Mouse (Mus musculus) stomach, embryonic 14.5 days (tissue): ENCODE measurements around the gene Klk5. TPM values are rescaled to one million over a fixed set of nuclear protein-coding genes. Genes with fewer than 3 reads are reported as not detected.

Source experiments
- ATAC-seq: fragments of 200-750 bp; cut with Nextera tagmentation; 2 replicates; pipeline ENCODE4 v1.8.0; 2017; ENCODE audit warnings: low read depth, moderate TSS enrichment; ENCODE audit not compliant: insufficient number of reproducible peaks, insufficient read depth, low FRiP score
- H3K27ac ChIP-seq: fragments of 300-500 bp; sonication (generic); 2 replicates; pipeline ENCODE4 v1.5.1; 2014; ENCODE audit warnings: mild to moderate bottlenecking, low read length, moderate library complexity, mixed read lengths
- H3K27me3 ChIP-seq: fragments of 300-500 bp; sonication (generic); 2 replicates; pipeline ENCODE4 v1.6.1; 2014; ENCODE audit warnings: low read length, control low read depth, mixed read lengths; ENCODE audit not compliant: control insufficient read depth, insufficient read depth
- H3K36me3 ChIP-seq: fragments of 300-500 bp; sonication (generic); 2 replicates; pipeline ENCODE4 v1.6.1; 2014; ENCODE audit warnings: mild to moderate bottlenecking, control low read depth, low read length, moderate library complexity, mixed read lengths; ENCODE audit not compliant: control insufficient read depth, insufficient read depth
- H3K4me1 ChIP-seq: fragments of 300-500 bp; sonication (generic); 2 replicates; pipeline ENCODE4 v1.6.1; 2014; ENCODE audit warnings: low read length, control low read depth, mixed read lengths; ENCODE audit not compliant: control insufficient read depth, insufficient read depth
- H3K4me2 ChIP-seq: fragments of 300-500 bp; sonication (generic); replicated peaks from 2 replicates; pipeline ENCODE4 v1.6.1; 2014; ENCODE audit warnings: low read depth, low read length, control low read depth
- H3K4me3 ChIP-seq: fragments of 300-500 bp; sonication (generic); 2 replicates; pipeline ENCODE4 v1.5.1; 2014; ENCODE audit warnings: low read depth, low read length, control low read depth
- H3K9ac ChIP-seq: fragments of 300-500 bp; sonication (generic); replicated peaks from 2 replicates; pipeline ENCODE4 v1.6.1; 2014; ENCODE audit warnings: low read depth, mild to moderate bottlenecking, control low read depth, low read length, moderate library complexity, mixed read lengths
- H3K9me3 ChIP-seq: fragments of 300-500 bp; sonication (generic); 2 replicates; pipeline ENCODE4 v1.6.1; 2016; ENCODE audit warnings: low read depth, low read length, control low read depth; ENCODE audit not compliant: control insufficient read depth
- WGBS: fragments of 180-500 bp; shearing (Covaris S2); extraction: QIAGEN DNeasy Blood & Tissue Kit; methylation state at CpG from one replicate; pipeline ENCODE4 v1.1.7; 2014; 5-methylcytosine and 5-hydroxymethylcytosine counted together
- polyA plus RNA-seq: library from polyadenylated mRNA; unstranded; fragments of >200 nt; fragmentation: Nextera tagmentation; extraction: Ambion mirVana; gene quantifications from 2 replicates; pipeline ENCODE4 v1.2.1, GENCODE M21; 2014

Klk5 gene
- polyA plus RNA-seq: not detected in 2 replicates

DNA sequence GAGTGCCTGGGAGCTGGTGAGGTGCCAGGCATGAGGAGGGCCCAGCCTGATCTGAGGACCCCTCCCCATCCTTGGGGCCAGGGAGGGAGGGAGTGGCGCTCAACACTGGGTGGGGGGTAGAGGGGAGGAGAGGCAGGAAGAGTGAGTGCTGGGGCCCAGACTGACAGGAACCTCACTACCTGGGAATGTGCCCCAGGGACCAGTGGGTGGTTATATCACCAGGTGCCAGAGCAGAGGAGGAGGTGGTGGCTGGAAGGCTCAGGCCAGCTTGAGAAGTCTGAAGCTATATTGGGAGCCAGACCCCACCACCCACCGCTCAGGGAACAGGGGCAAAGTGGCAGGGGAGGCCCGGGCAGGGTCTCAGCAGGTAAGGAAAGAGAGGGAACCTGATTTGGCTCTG is at the start of gene Klk5:
Gene Klk5, plus strand, starts transcription at position 271 of the 400 bp plus-strand sequence.
- Histone ChIP-seq H3K9me3 (no peaks in the 10 kb centered on the region), H3K36me3 (no peaks in the 10 kb centered on the region), H3K27me3 (no peaks in the 10 kb centered on the region), H3K27ac (no peak within 1 kb of the TSS), H3K4me2 (no peak within 1 kb of the TSS), H3K4me3 (no peak within 1 kb of the TSS), H3K4me1 (no peaks in the 10 kb centered on the region), H3K9ac (no peak within 1 kb of the TSS)
- 55% methylated on average over 3 of the region's 3 CpGs for WGBS
- ATAC-seq: no peak

DNA sequence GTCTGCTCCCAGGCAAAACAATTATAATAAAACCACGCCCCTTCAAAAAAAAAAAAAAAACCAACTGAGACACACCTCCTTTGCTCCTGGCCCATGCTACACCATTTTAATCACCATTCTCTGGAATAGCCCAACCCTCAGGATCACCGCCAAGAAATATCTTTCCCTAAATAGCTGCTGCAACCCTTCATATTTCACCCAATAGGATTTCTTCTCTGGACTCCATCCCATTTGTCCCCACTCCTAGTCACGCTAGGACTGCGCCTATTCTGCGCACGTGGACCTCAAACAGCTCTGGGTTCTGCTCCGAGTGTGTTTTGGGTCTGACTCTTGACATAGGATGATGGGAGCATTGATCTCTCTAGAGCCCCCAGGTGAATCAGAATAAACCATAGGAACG is 45.4 kb upstream of the Klk5 start:
- 9% methylated on average over 8 of the region's 8 CpGs for WGBS
- H3K36me3 ChIP-seq: no peaks in the 10 kb centered on the region
- H3K27me3 ChIP-seq: 0 out of 2 replicates have a peak, but pooled peaks cover 3% of the 10 kb centered on the region
- no peak overlapping the region for H3K27ac ChIP-seq
- H3K4me3 ChIP-seq: peak overlapping the region; percentile 49
- no peak for ATAC-seq
- H3K9me3 ChIP-seq: no peaks in the 10 kb centered on the region
- H3K4me1 ChIP-seq: peaks cover 4% of the 10 kb centered on the region; the same call in 1 of the 2 replicates
- no peak overlapping the region for H3K9ac ChIP-seq
- H3K4me2 ChIP-seq: peak overlapping the region; percentile 83

DNA sequence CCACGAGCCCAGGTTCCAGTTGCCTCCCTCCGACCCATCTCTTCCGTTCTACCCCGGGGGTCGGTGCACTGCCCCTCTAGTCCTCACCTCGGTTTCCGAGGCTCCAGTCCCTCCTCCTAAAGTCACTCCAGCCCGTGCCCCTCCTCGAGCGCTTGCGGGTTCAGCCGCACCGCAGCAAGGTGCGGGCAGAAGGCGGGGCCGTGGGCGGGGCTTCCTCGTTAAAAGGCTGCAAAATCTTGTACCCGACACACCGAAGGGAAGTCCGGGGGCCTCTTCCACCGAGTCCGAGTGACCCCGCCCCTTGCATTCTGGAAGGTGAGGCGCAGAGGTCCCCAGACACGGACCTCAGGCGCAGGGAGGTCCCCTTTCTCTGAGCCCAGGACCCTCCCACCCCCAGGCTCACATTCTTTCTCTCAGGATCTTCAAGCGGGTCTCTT is 44.4 kb upstream of the Klk5 start, which contains the start of gene Klk8:
Gene Klk8, plus strand, starts transcription at position 245 of the 437 bp plus-strand sequence.
- Histone ChIP-seq H3K9me3 (no peaks in the 10 kb centered on the region), H3K4me3 (peak within 1 kb of the TSS; percentile 49), H3K4me2 (peak within 1 kb of the TSS; percentile 83), H3K27me3 (0 out of 2 replicates have a peak, but pooled peaks cover 3% of the 10 kb centered on the region), H3K4me1 (peaks cover 4% of the 10 kb centered on the region; the same call in 1 of the 2 replicates), H3K36me3 (no peaks in the 10 kb centered on the region), H3K27ac (no peak within 1 kb of the TSS), H3K9ac (no peak within 1 kb of the TSS; the same call in 1 of the 2 replicates)
- peak; percentile 33 for ATAC-seq
- under 1% methylated on average over 28 of the region's 28 CpGs for WGBS

GRCm38 (mm10) chr7:43797844-43798462 is 43.8 kb upstream of the Klk5 start:
- Histone ChIP-seq H3K36me3 (no peaks in the 10 kb centered on the region), H3K4me1 (peaks cover 4% of the 10 kb centered on the region; the same call in 1 of the 2 replicates), H3K27ac (no peak overlapping the region), H3K4me3 (peak overlapping the region; percentile 49), H3K27me3 (0 out of 2 replicates have a peak, but pooled peaks cover 3% of the 10 kb centered on the region), H3K4me2 (peak overlapping the region; percentile 83), H3K9me3 (no peaks in the 10 kb centered on the region), H3K9ac (no peak overlapping the region)
- peak; percentile 78 for ATAC-seq
- 39% methylated on average over 13 of the region's 13 CpGs for WGBS

- 0 out of 2 replicates have a peak, but pooled peaks cover 3% of the 10 kb centered on the region for H3K27me3 ChIP-seq
- H3K9me3 ChIP-seq: no peaks in the 10 kb centered on the region
- H3K36me3 ChIP-seq: no peaks in the 10 kb centered on the region
- H3K27ac ChIP-seq: no peak overlapping the region
- peaks cover 4% of the 10 kb centered on the region; the same call in 1 of the 2 replicates for H3K4me1 ChIP-seq
- H3K4me2 ChIP-seq: no peak overlapping the region
- ATAC-seq: no peak
- no peak overlapping the region for H3K9ac ChIP-seq
- 76% methylated on average over 7 of the region's 7 CpGs for WGBS
- no peak overlapping the region for H3K4me3 ChIP-seq
Observed at GRCm38 (mm10) chr7:43799876-43800275, 41.9 kb upstream of the Klk5 start.

GRCm38 (mm10) chr7:43810994-43811393 is 30.8 kb upstream of the Klk5 start, which contains the start of gene Klk7:
Klk7 (plus strand) TSS chr7:43811294.
- 42% methylated on average over 5 of the region's 5 CpGs for WGBS
- no peak within 1 kb of the TSS for H3K4me2 ChIP-seq
- H3K4me3 ChIP-seq: no peak within 1 kb of the TSS
- H3K27ac ChIP-seq: no peak within 1 kb of the TSS
- no peaks in the 10 kb centered on the region for H3K4me1 ChIP-seq
- no peak for ATAC-seq
- H3K27me3 ChIP-seq: no peaks in the 10 kb centered on the region
- no peak within 1 kb of the TSS for H3K9ac ChIP-seq
- no peaks in the 10 kb centered on the region for H3K36me3 ChIP-seq
- no peaks in the 10 kb centered on the region for H3K9me3 ChIP-seq

DNA sequence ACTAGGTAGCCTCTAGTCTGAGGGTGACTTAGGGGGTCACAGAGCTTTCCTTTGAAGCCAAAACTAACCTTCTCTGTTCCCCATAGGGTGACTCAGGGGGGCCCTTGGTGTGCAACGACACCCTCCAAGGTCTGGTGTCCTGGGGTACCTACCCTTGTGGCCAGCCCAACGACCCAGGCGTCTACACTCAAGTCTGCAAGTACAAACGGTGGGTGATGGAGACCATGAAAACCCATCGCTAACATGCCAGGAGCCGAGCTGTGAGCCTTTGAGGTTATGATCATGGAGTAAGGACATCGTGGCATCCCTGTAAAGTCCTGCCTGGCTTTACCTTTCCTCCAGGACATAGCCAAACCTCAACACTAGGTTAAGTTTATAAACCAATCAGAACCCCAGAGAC is 26.6 kb upstream of the Klk5 start:
- no peak for ATAC-seq
- 89% methylated on average over 7 of the region's 7 CpGs for WGBS

GRCm38 (mm10) chr7:43816746-43817145 is 25.0 kb upstream of the Klk5 start:
- ATAC-seq: no peak
- Histone ChIP-seq H3K4me1 (no peaks in the 10 kb centered on the region), H3K4me3 (no peak overlapping the region), H3K27ac (no peak overlapping the region), H3K9me3 (no peaks in the 10 kb centered on the region), H3K9ac (no peak overlapping the region), H3K36me3 (no peaks in the 10 kb centered on the region), H3K4me2 (no peak overlapping the region), H3K27me3 (no peaks in the 10 kb centered on the region)

More for the DNA sequence above, 26.6 kb upstream of the Klk5 start:
- H3K4me3 ChIP-seq: no peak overlapping the region
- H3K9me3 ChIP-seq: no peaks in the 10 kb centered on the region
- no peak overlapping the region for H3K27ac ChIP-seq
- no peaks in the 10 kb centered on the region for H3K27me3 ChIP-seq
- H3K4me1 ChIP-seq: no peaks in the 10 kb centered on the region
- H3K4me2 ChIP-seq: no peak overlapping the region
- no peak overlapping the region for H3K9ac ChIP-seq
- no peaks in the 10 kb centered on the region for H3K36me3 ChIP-seq
